Mouse (Mus musculus): ENCODE results near the gene Rbms1. TPM values are rescaled to one million over a fixed set of nuclear protein-coding genes. Genes with fewer than 3 reads are reported as not detected.

The Rbms1 gene
- polyA plus RNA-seq, 1 experiment from 2014 or later: 44.9 TPM

DNA sequence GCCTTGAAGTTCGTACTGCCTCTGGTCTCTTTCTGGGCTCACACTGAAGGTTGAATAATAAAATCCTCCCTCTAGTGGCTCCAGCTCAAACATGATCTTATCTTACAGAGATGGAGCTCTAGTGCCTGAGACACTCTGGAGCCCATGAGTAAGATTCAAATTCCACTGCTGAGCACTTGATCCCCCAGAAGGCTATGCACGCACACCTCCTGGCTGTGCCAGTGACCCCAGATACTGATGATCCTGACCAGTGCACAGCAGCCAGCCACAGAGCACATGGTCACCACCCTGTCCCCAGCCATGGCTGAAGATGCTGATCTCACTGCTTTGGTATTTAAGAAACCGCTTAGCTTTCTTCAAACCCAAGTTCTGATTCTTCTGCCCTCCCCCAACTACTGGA is 215.4 kb downstream of the Rbms1 start:
- H3K9ac ChIP-seq (ENCODE audit: low read depth, low read length): no peak overlapping the region
- ATAC-seq (ENCODE audit: low read depth): no peak
- H3K27ac ChIP-seq (ENCODE audit: low read length): no peak overlapping the region
- H3K27me3 ChIP-seq (ENCODE audit: control insufficient read depth, insufficient read depth, low read depth, low read length): no peaks in the 10 kb centered on the region
- no peaks in the 10 kb centered on the region for H3K4me1 ChIP-seq (ENCODE audit: control insufficient read depth, low read depth, low read length)
- no peaks in the 10 kb centered on the region for H3K36me3 ChIP-seq (ENCODE audit: control insufficient read depth, insufficient read depth)
- H3K4me2 ChIP-seq (ENCODE audit: low read depth, low read length): no peak overlapping the region
- H3K9me3 ChIP-seq (replicated peaks; ENCODE audit: control insufficient read depth, low read length): no peaks in the 10 kb centered on the region
- 66% methylated on average over 3 of the region's 3 CpGs for WGBS (ENCODE audit: insufficient replicate concordance)
- no peak overlapping the region for H3K4me3 ChIP-seq (ENCODE audit: low read depth, low read length)

DNA sequence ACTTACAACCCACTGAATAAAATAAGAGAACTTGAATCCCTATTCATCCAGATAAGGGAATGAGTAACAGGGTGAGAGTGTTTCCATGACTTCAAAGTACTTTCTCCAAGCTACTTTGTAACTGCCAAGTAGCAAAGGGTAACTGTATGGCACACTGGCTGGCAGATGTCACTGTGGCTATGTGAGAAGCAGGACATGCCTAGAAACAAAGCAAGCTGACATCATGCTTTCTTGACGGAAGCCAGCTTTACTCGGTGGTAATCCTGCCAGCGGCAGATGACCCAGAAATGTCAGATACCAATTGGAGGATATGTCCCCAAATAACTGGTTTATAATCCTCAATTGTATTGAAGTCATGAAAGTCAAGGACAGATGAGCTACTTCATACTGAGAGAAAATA is 218.3 kb downstream of the Rbms1 start:
- no peak for ATAC-seq (ENCODE audit: low read depth)
- Histone ChIP-seq H3K9me3 (replicated peaks; ENCODE audit: control insufficient read depth, low read length) (no peaks in the 10 kb centered on the region), H3K27ac (ENCODE audit: low read length) (no peak overlapping the region), H3K27me3 (ENCODE audit: control insufficient read depth, insufficient read depth, low read depth, low read length) (no peaks in the 10 kb centered on the region), H3K4me3 (ENCODE audit: low read depth, low read length) (no peak overlapping the region), H3K9ac (ENCODE audit: low read depth, low read length) (no peak overlapping the region), H3K4me2 (ENCODE audit: low read depth, low read length) (no peak overlapping the region), H3K4me1 (ENCODE audit: control insufficient read depth, low read depth, low read length) (no peaks in the 10 kb centered on the region), H3K36me3 (ENCODE audit: control insufficient read depth, insufficient read depth) (no peaks in the 10 kb centered on the region)
- 75% methylated on average over 3 of the region's 3 CpGs for WGBS (ENCODE audit: insufficient replicate concordance)

DNA sequence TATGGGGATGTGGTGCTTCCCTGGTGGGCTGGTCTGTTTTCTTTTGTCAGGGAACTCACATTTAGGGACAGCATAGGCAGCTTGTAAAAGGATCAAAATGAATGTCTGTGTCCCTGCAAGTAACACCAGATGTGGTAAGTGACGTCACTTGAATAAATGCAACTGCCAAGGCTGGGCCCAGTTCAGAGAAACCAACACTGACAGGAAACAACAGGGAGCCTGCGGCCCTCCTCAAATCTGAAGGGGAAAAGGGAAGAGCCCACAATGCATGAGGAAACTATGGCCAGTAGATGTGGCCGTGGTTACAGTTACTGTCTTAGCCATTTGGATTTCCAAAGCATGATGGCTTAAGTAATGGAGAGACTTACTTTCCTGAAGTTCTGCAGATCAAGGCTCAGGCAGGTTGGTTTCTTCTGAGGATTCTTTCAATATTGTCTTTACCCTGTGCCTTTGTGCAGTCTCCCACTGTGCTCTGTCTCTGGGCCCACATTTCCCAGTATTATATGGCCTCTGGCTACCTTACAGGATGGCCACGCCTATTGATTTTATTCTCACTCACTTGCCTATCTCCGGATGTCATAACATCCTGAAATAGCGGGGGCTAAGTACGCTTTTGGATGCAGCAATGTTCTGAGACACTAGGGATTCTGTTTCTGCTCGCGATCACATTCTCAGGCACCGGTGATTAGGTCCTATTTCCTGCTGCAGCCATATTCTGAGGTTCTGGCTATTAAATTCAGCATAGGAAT is 223.4 kb downstream of the Rbms1 start:
- Histone ChIP-seq H3K4me1 (ENCODE audit: control insufficient read depth, low read depth, low read length) (no peaks in the 10 kb centered on the region), H3K4me3 (ENCODE audit: low read depth, low read length) (no peak overlapping the region), H3K27me3 (ENCODE audit: control insufficient read depth, insufficient read depth, low read depth, low read length) (no peaks in the 10 kb centered on the region), H3K9me3 (replicated peaks; ENCODE audit: control insufficient read depth, low read length) (no peaks in the 10 kb centered on the region), H3K4me2 (ENCODE audit: low read depth, low read length) (no peak overlapping the region), H3K9ac (ENCODE audit: low read depth, low read length) (no peak overlapping the region), H3K36me3 (ENCODE audit: control insufficient read depth, insufficient read depth) (no peaks in the 10 kb centered on the region), H3K27ac (ENCODE audit: low read length) (no peak overlapping the region)
- ATAC-seq (ENCODE audit: low read depth): no peak
- 43% methylated on average over 10 of the region's 10 CpGs for WGBS (ENCODE audit: insufficient replicate concordance)

GRCm38 (mm10) chr2:60730929-60731328 is 232.1 kb downstream of the Rbms1 start:
- no peak overlapping the region for H3K27ac ChIP-seq (ENCODE audit: low read length)
- no peak for ATAC-seq (ENCODE audit: low read depth)
- 53% methylated on average over 6 of the region's 6 CpGs for WGBS (ENCODE audit: insufficient replicate concordance)
- no peaks in the 10 kb centered on the region for H3K4me1 ChIP-seq (ENCODE audit: control insufficient read depth, low read depth, low read length)
- no peak overlapping the region for H3K4me2 ChIP-seq (ENCODE audit: low read depth, low read length)
- no peak overlapping the region for H3K9ac ChIP-seq (ENCODE audit: low read depth, low read length)
- H3K4me3 ChIP-seq (ENCODE audit: low read depth, low read length): no peak overlapping the region
- H3K9me3 ChIP-seq (replicated peaks; ENCODE audit: control insufficient read depth, low read length): no peaks in the 10 kb centered on the region
- no peaks in the 10 kb centered on the region for H3K27me3 ChIP-seq (ENCODE audit: control insufficient read depth, insufficient read depth, low read depth, low read length)
- no peaks in the 10 kb centered on the region for H3K36me3 ChIP-seq (ENCODE audit: control insufficient read depth, insufficient read depth)

GRCm38 (mm10) chr2:60730024-60730423 is 233.0 kb downstream of the Rbms1 start:
- Histone ChIP-seq H3K27me3 (ENCODE audit: control insufficient read depth, insufficient read depth, low read depth, low read length) (no peaks in the 10 kb centered on the region), H3K4me1 (ENCODE audit: control insufficient read depth, low read depth, low read length) (no peaks in the 10 kb centered on the region), H3K27ac (ENCODE audit: low read length) (no peak overlapping the region), H3K4me2 (ENCODE audit: low read depth, low read length) (no peak overlapping the region), H3K9ac (ENCODE audit: low read depth, low read length) (no peak overlapping the region), H3K4me3 (ENCODE audit: low read depth, low read length) (no peak overlapping the region), H3K9me3 (replicated peaks; ENCODE audit: control insufficient read depth, low read length) (no peaks in the 10 kb centered on the region), H3K36me3 (ENCODE audit: control insufficient read depth, insufficient read depth) (no peaks in the 10 kb centered on the region)
- ATAC-seq (ENCODE audit: low read depth): no peak
- 41% methylated on average over 3 of the region's 3 CpGs for WGBS (ENCODE audit: insufficient replicate concordance)

GRCm38 (mm10) chr2:60728902-60729585 is 233.9 kb downstream of the Rbms1 start:
- no peaks in the 10 kb centered on the region for H3K27me3 ChIP-seq (ENCODE audit: control insufficient read depth, insufficient read depth, low read depth, low read length)
- H3K4me2 ChIP-seq (ENCODE audit: low read depth, low read length): no peak overlapping the region
- no peaks in the 10 kb centered on the region for H3K9me3 ChIP-seq (replicated peaks; ENCODE audit: control insufficient read depth, low read length)
- 60% methylated on average over 10 of the region's 10 CpGs for WGBS (ENCODE audit: insufficient replicate concordance)
- no peaks in the 10 kb centered on the region for H3K36me3 ChIP-seq (ENCODE audit: control insufficient read depth, insufficient read depth)
- H3K27ac ChIP-seq (ENCODE audit: low read length): no peak overlapping the region
- H3K4me3 ChIP-seq (ENCODE audit: low read depth, low read length): no peak overlapping the region
- no peaks in the 10 kb centered on the region for H3K4me1 ChIP-seq (ENCODE audit: control insufficient read depth, low read depth, low read length)
- no peak overlapping the region for H3K9ac ChIP-seq (ENCODE audit: low read depth, low read length)
- ATAC-seq (ENCODE audit: low read depth): no peak

DNA sequence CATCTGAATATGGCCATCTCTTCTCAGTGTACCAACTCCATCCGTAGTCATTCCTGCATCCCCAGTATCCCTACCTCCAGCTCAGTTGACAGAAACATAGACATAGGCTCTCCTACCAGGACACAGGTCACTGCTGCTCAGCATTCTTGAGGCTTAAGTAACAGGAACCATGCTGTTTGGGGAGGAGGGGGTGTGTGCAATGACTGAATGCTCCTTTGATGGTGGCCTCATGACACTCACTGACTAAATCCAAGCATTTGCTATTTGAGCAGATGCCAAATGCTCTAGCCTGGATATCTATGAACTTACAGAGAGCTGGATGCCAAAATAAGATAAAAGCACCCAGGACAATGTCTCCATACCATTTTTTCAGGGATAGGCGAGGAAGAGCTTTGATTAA is 238.3 kb downstream of the Rbms1 start:
- H3K27ac ChIP-seq (ENCODE audit: low read length): no peak overlapping the region
- no peak overlapping the region for H3K4me2 ChIP-seq (ENCODE audit: low read depth, low read length)
- H3K9ac ChIP-seq (ENCODE audit: low read depth, low read length): no peak overlapping the region
- H3K9me3 ChIP-seq (replicated peaks; ENCODE audit: control insufficient read depth, low read length): no peaks in the 10 kb centered on the region
- H3K36me3 ChIP-seq (ENCODE audit: control insufficient read depth, insufficient read depth): no peaks in the 10 kb centered on the region
- WGBS (ENCODE audit: insufficient replicate concordance): 47% methylated on average over 2 of the region's 2 CpGs
- H3K4me3 ChIP-seq (ENCODE audit: low read depth, low read length): no peak overlapping the region
- ATAC-seq (ENCODE audit: low read depth): no peak
- H3K27me3 ChIP-seq (ENCODE audit: control insufficient read depth, insufficient read depth, low read depth, low read length): no peaks in the 10 kb centered on the region
- no peaks in the 10 kb centered on the region for H3K4me1 ChIP-seq (ENCODE audit: control insufficient read depth, low read depth, low read length)

DNA sequence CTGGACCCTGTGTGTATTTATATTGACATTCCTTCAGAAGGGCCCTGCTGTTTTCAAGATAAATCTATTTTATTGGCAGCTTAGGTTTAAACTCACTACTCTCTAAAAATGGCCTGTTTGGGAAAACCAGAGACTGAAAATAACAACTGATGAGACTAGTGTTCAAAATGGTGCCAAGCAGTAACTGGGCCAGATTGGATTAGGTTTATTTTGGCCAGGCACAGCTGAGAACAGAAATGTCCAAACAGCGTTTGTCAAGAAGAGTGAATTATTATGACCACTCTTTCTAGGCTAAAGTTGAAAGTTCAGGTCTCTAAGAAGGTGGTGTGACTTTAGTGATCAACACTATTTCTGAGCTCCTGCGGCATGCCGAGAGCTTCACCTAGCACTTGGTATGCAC is 240.0 kb downstream of the Rbms1 start:
- no peak overlapping the region for H3K4me3 ChIP-seq (ENCODE audit: low read depth, low read length)
- no peak overlapping the region for H3K9ac ChIP-seq (ENCODE audit: low read depth, low read length)
- ATAC-seq (ENCODE audit: low read depth): no peak
- H3K27me3 ChIP-seq (ENCODE audit: control insufficient read depth, insufficient read depth, low read depth, low read length): no peaks in the 10 kb centered on the region
- 81% methylated on average over 3 of the region's 3 CpGs for WGBS (ENCODE audit: insufficient replicate concordance)
- no peaks in the 10 kb centered on the region for H3K36me3 ChIP-seq (ENCODE audit: control insufficient read depth, insufficient read depth)
- no peak overlapping the region for H3K4me2 ChIP-seq (ENCODE audit: low read depth, low read length)
- H3K9me3 ChIP-seq (replicated peaks; ENCODE audit: control insufficient read depth, low read length): no peaks in the 10 kb centered on the region
- no peak overlapping the region for H3K27ac ChIP-seq (ENCODE audit: low read length)
- H3K4me1 ChIP-seq (ENCODE audit: control insufficient read depth, low read depth, low read length): no peaks in the 10 kb centered on the region

DNA sequence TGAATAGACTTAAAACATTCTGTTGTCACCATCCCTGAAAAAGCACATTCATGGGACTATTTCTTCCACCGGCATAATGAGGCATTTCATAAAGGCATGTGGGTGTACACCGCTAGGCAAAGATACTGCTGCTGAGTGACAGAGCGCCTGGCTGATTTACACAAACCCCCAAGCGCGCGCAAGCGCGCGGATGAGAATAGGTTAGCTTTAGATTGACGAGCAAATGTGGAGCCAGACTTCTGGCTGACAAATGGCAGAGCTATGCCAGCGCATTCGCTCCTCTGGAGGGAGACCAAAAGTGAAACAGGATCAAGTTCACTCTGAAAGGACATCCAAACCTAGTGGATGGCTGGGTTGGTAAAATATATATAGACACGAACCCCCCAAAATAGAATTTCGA is 240.5 kb downstream of the Rbms1 start, which contains the start of gene Itgb6:
TSS of gene Itgb6 (minus strand) at position 130 of the 400 bp plus-strand sequence.
- 78% methylated on average over 14 of the region's 14 CpGs for WGBS (ENCODE audit: insufficient replicate concordance)

More for the DNA sequence above, 240.5 kb downstream of the Rbms1 start, which contains the start of gene Itgb6:
- ATAC-seq (ENCODE audit: low read depth): no peak
- no peaks in the 10 kb centered on the region for H3K9me3 ChIP-seq (replicated peaks; ENCODE audit: control insufficient read depth, low read length)
- H3K9ac ChIP-seq (ENCODE audit: low read depth, low read length): no peak within 1 kb of the TSS
- H3K27me3 ChIP-seq (ENCODE audit: control insufficient read depth, insufficient read depth, low read depth, low read length): no peaks in the 10 kb centered on the region
- H3K36me3 ChIP-seq (ENCODE audit: control insufficient read depth, insufficient read depth): no peaks in the 10 kb centered on the region
- H3K27ac ChIP-seq (ENCODE audit: low read length): no peak within 1 kb of the TSS
- H3K4me2 ChIP-seq (ENCODE audit: low read depth, low read length): no peak within 1 kb of the TSS
- no peak within 1 kb of the TSS for H3K4me3 ChIP-seq (ENCODE audit: low read depth, low read length)
- no peaks in the 10 kb centered on the region for H3K4me1 ChIP-seq (ENCODE audit: control insufficient read depth, low read depth, low read length)
